Mouse (Mus musculus) C2C12 (cell line): ENCODE data around the gene Usf2.

Source experiments
- CTCF ChIP-seq: IDR thresholded peaks from one replicate; pipeline ENCODE4 v1.5.1; 2011; ENCODE audit not compliant: control insufficient read depth, insufficient read depth, insufficient read length
- MAX ChIP-seq: IDR thresholded peaks from one replicate; pipeline ENCODE4 v1.6.1; 2011; ENCODE audit warnings: mild to moderate bottlenecking, control low read depth
- USF1 ChIP-seq: IDR thresholded peaks from one replicate; pipeline ENCODE4 v1.6.1; 2011; ENCODE audit warnings: low read depth, mild to moderate bottlenecking, control low read depth, moderate library complexity

- TF ChIP-seq MAX = no peak
- TF ChIP-seq CTCF = no peak
- TF ChIP-seq USF1 = no peak
Measured at GRCm38 (mm10) chr7:30916713-30917112, 39.9 kb downstream of the Usf2 start.
